Mouse (Mus musculus): ENCODE results near the gene Rsph1. TPM values are rescaled to one million over a fixed set of nuclear protein-coding genes. Genes with fewer than 3 reads are reported as not detected.

Gene Rsph1
- polyA plus RNA-seq, 1 experiment: 0.30 TPM

- H3K36me3 ChIP-seq (ENCODE audit: control insufficient read depth, insufficient read depth): no peaks in the 10 kb centered on the region
- no peaks in the 10 kb centered on the region for H3K79me2 ChIP-seq (ENCODE audit: control insufficient read depth, insufficient read depth)
- H3K4me2 ChIP-seq (ENCODE audit: low read depth): peak overlapping the region; percentile 38
- no peak for TF ChIP-seq MYOG (IDR thresholded peaks at IDR 0.05; ENCODE audit: control insufficient read depth in 1 of 3, insufficient read depth in 1 of 3, insufficient read length in 2 of 3, low read depth in 2 of 3)
- no peak for TF ChIP-seq TCF12 (IDR thresholded peaks at IDR 0.05; ENCODE audit: insufficient read depth, poor library complexity, severe bottlenecking)
- TF ChIP-seq POLR2AphosphoS2 (IDR thresholded peaks at IDR 0.05; ENCODE audit: insufficient read length, low read depth): no peak
- no peak for TF ChIP-seq MYOD1 (IDR thresholded peaks at IDR 0.05; ENCODE audit: control insufficient read depth in 1 of 3, insufficient read length in 2 of 3, low read depth in 2 of 3)
- TF ChIP-seq TCF3 (IDR thresholded peaks at IDR 0.05; ENCODE audit: insufficient read length, low read depth): no peak
- no peak for TF ChIP-seq E2F4 (IDR thresholded peaks at IDR 0.05; ENCODE audit: insufficient read depth)
- TF ChIP-seq MAX (IDR thresholded peaks at IDR 0.05; ENCODE audit: low read depth): no peak
- TF ChIP-seq REST (IDR thresholded peaks at IDR 0.05; ENCODE audit: insufficient read depth, insufficient read length): no peak
- TF ChIP-seq SRF (IDR thresholded peaks at IDR 0.05; ENCODE audit: control insufficient read depth, insufficient read length, low read depth): no peak
- TF ChIP-seq USF1 (IDR thresholded peaks at IDR 0.05; ENCODE audit: low read depth): no peak
- TF ChIP-seq CEBPB (IDR thresholded peaks at IDR 0.05; ENCODE audit: insufficient read depth, poor library complexity, severe bottlenecking): no peak
- no peak for TF ChIP-seq POLR2A (IDR thresholded peaks at IDR 0.05; ENCODE audit: insufficient read length, low read depth)
- H3K27me3 ChIP-seq (ENCODE audit: control insufficient read depth, insufficient read depth, insufficient read length): no peaks in the 10 kb centered on the region
- no peak overlapping the region for H3ac ChIP-seq (ENCODE audit: control insufficient read depth, insufficient read length)
- H3K4me3 ChIP-seq: no peak overlapping the region
These were observed 819 bp downstream of the Rsph1 start for GRCm38 (mm10) chr17:31276207-31276921.

- no peaks in the 10 kb centered on the region for H3K36me3 ChIP-seq (ENCODE audit: control insufficient read depth, insufficient read depth)
- no peaks in the 10 kb centered on the region for H3K27me3 ChIP-seq (ENCODE audit: control insufficient read depth, insufficient read depth, insufficient read length)
- H3K4me3 ChIP-seq: no peak overlapping the region
- TF ChIP-seq CEBPB (IDR thresholded peaks at IDR 0.05; ENCODE audit: insufficient read depth, poor library complexity, severe bottlenecking) (no peak), TCF12 (IDR thresholded peaks at IDR 0.05; ENCODE audit: insufficient read depth, poor library complexity, severe bottlenecking) (no peak), POLR2AphosphoS2 (IDR thresholded peaks at IDR 0.05; ENCODE audit: insufficient read length, low read depth) (no peak), TCF3 (IDR thresholded peaks at IDR 0.05; ENCODE audit: insufficient read length, low read depth) (no peak), SRF (IDR thresholded peaks at IDR 0.05; ENCODE audit: control insufficient read depth, insufficient read length, low read depth) (no peak)
- no peaks in the 10 kb centered on the region for H3K79me2 ChIP-seq (ENCODE audit: control insufficient read depth, insufficient read depth)
- H3ac ChIP-seq (ENCODE audit: control insufficient read depth, insufficient read length): no peak overlapping the region
- no peak overlapping the region for H3K4me2 ChIP-seq (ENCODE audit: low read depth)
These were observed 2.0 kb downstream of the Rsph1 start for GRCm38 (mm10) chr17:31275181-31275580.

DNA sequence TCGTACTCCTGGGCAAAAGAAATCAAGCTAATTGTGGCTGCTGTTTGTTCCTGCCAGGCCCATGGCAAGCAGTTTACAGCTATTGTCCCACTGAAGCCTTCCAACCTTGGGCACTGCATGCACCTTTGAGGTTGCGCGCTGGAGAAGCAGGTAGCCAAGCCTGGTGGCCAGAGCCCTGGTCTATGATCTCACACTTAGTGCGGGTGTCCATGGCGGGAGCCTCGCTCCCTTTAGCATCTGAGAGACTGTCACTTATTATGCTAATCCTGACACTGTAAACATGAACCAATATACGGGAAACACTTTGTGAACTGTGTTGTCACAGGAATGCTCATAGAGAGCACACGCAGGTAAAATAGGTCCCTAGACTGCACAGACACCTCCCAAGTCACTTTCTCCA, 3.6 kb downstream of the Rsph1 start:
- H3K79me2 ChIP-seq (ENCODE audit: control insufficient read depth, insufficient read depth): no peaks in the 10 kb centered on the region
- H3K27me3 ChIP-seq (ENCODE audit: control insufficient read depth, insufficient read depth, insufficient read length): no peaks in the 10 kb centered on the region
- no peak overlapping the region for H3ac ChIP-seq (ENCODE audit: control insufficient read depth, insufficient read length)
- TF ChIP-seq CEBPB (IDR thresholded peaks at IDR 0.05; ENCODE audit: insufficient read depth, poor library complexity, severe bottlenecking) (no peak), MYOD1 (IDR thresholded peaks at IDR 0.05; ENCODE audit: control insufficient read depth in 1 of 3, insufficient read length in 2 of 3, low read depth in 2 of 3) (no peak), REST (IDR thresholded peaks at IDR 0.05; ENCODE audit: insufficient read depth, insufficient read length) (no peak), POLR2AphosphoS2 (IDR thresholded peaks at IDR 0.05; ENCODE audit: insufficient read length, low read depth) (no peak), TCF12 (IDR thresholded peaks at IDR 0.05; ENCODE audit: insufficient read depth, poor library complexity, severe bottlenecking) (no peak), MYOG (IDR thresholded peaks at IDR 0.05; ENCODE audit: control insufficient read depth in 1 of 3, insufficient read depth in 1 of 3, insufficient read length in 2 of 3, low read depth in 2 of 3) (no peak), USF1 (IDR thresholded peaks at IDR 0.05; ENCODE audit: low read depth) (no peak), POLR2A (IDR thresholded peaks at IDR 0.05; ENCODE audit: insufficient read length, low read depth) (no peak), MAX (IDR thresholded peaks at IDR 0.05; ENCODE audit: low read depth) (no peak), E2F4 (IDR thresholded peaks at IDR 0.05; ENCODE audit: insufficient read depth) (no peak), SRF (IDR thresholded peaks at IDR 0.05; ENCODE audit: control insufficient read depth, insufficient read length, low read depth) (no peak), TCF3 (IDR thresholded peaks at IDR 0.05; ENCODE audit: insufficient read length, low read depth) (no peak)
- no peak overlapping the region for H3K4me3 ChIP-seq
- no peak overlapping the region for H3K4me2 ChIP-seq (ENCODE audit: low read depth)
- no peaks in the 10 kb centered on the region for H3K36me3 ChIP-seq (ENCODE audit: control insufficient read depth, insufficient read depth)

DNA sequence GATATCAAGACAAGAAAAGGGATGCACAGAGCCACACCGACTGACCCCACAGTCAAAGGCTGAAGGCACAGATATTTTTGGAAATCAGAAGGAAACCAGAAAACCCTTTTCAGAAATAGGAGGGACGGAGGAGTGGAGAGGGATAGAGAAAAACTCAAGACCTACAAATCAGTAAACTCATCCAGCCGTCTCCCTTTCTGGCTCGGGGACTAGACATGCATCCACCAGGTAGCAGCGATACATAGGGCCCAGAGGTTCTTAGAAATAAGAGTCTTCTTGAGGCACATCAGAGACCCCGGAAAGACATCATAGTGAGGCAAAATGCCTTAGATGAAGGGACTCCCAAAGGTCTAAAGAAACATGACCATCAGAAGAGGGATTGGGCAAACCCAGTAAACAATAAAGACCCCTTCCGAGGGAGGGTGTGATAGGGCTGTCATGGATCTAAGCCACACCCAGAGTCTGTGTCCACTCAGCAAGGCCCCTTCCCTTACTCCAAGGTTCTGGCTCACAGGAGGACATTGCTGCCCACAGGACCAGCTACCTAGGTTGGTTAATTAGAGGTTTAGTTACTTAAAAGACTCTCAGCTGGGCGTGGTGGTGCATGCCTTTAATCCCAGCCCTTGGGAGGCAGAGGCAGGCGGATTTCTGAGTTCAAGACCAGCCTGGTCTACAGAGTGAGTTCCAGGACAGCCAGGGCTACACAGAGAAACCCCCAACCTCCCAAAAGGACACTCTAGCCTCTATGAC, 4.6 kb downstream of the Rsph1 start:
- H3K36me3 ChIP-seq (ENCODE audit: control insufficient read depth, insufficient read depth): no peaks in the 10 kb centered on the region
- no peaks in the 10 kb centered on the region for H3K27me3 ChIP-seq (ENCODE audit: control insufficient read depth, insufficient read depth, insufficient read length)
- TF ChIP-seq TCF12 (IDR thresholded peaks at IDR 0.05; ENCODE audit: insufficient read depth, poor library complexity, severe bottlenecking): no peak
- no peak for TF ChIP-seq MYOD1 (IDR thresholded peaks at IDR 0.05; ENCODE audit: control insufficient read depth in 1 of 3, insufficient read length in 2 of 3, low read depth in 2 of 3)
- no peak for TF ChIP-seq REST (IDR thresholded peaks at IDR 0.05; ENCODE audit: insufficient read depth, insufficient read length)
- no peak for TF ChIP-seq POLR2AphosphoS2 (IDR thresholded peaks at IDR 0.05; ENCODE audit: insufficient read length, low read depth)
- TF ChIP-seq POLR2A (IDR thresholded peaks at IDR 0.05; ENCODE audit: insufficient read length, low read depth): no peak
- H3K79me2 ChIP-seq (ENCODE audit: control insufficient read depth, insufficient read depth): no peaks in the 10 kb centered on the region
- H3ac ChIP-seq (ENCODE audit: control insufficient read depth, insufficient read length): no peak overlapping the region
- H3K4me3 ChIP-seq: no peak overlapping the region
- H3K4me2 ChIP-seq (ENCODE audit: low read depth): no peak overlapping the region
